Comparison of ENCODE assay signal across 8 mouse cellular contexts in the genomic region with DNA sequence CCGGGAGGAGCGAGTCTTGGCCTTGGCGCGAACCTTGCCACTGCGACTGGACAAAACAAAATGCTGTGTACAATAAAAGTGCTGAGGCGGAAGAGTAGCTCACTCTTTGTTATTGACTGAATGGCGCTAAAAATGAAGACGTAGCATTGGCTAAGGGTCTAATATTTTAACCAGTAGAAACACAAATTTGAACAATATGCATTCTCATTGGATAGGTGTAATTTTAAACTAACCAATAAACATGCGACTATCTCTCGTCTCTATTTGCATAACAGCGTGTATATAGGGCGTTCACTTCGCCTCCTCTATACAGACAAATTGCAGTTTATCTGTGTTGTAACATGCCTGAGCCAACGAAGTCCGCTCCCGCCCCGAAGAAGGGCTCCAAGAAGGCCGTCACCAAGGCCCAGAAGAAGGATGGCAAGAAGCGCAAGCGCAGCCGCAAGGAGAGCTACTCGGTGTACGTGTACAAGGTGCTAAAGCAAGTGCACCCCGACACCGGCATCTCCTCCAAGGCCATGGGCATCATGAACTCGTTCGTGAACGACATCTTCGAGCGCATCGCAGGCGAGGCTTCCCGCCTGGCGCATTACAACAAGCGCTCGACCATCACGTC. TPM values are rescaled to one million over a fixed set of nuclear protein-coding genes. Genes with fewer than 3 reads are reported as not detected.
A peak's percentile ranks its signal among the peaks of the same experiment; 100 is the strongest.
DNase-seq lines count a peak whose midpoint lies in the region; ATAC-seq and TF ChIP-seq lines count a peak whose summit lies in the region.
"Not testable (repeated sequence)": the region's sequence is repeated elsewhere in the genome, so short reads cannot be mapped to it uniquely, and the experiment has no call there.

A gene (plus strand): TSS at position 288 of the 616 bp plus-strand sequence.

- not testable (repeated sequence) for TF ChIP-seq CTCF in G1E (IDR thresholded peaks at IDR 0.05; ENCODE audit: low read depth, low read length)

- not testable (repeated sequence) for H3K27me3 ChIP-seq in G1E (ENCODE audit: insufficient read depth, low read length); forebrain, embryonic 14.5 days (replicated peaks; ENCODE audit: control insufficient read depth, insufficient read depth, low read length); liver, embryonic 15.5 days

- under 1% methylated on average over 35 of the region's 37 CpGs for WGBS in forebrain, embryonic 14.5 days
- under 1% methylated on average over 37 of the region's 37 CpGs for WGBS in large intestine, adult 2 months
- WGBS in liver, embryonic 15.5 days (ENCODE audit: insufficient replicate concordance), result under 1% methylated on average over 37 of the region's 37 CpGs

- peak within 1 kb of the TSS; percentile 66 for H3K9ac ChIP-seq in forebrain, embryonic 14.5 days (ENCODE audit: low read length)
- peak within 1 kb of the TSS; percentile 80 for H3K9ac ChIP-seq in liver, embryonic 15.5 days

- peak within 1 kb of the TSS; percentile 56 for H3K4me2 ChIP-seq in forebrain, embryonic 14.5 days (ENCODE audit: low read length)
- peak within 1 kb of the TSS; percentile 83 for H3K4me2 ChIP-seq in liver, embryonic 15.5 days

- peak within 1 kb of the TSS; percentile 67; the same call in 1 of the 2 replicates for H3K4me3 ChIP-seq in G1E (ENCODE audit: low read depth, low read length)
- peak within 1 kb of the TSS; percentile 32 for H3K4me3 ChIP-seq in forebrain, embryonic 14.5 days (ENCODE audit: low read depth, low read length)
- H3K4me3 ChIP-seq in liver, embryonic 15.5 days (replicated peaks), result peak within 1 kb of the TSS; percentile 60

- intact Hi-C loops in heart, postnatal 25 days (cut with DNase I), result not testable (repeated sequence)

- DNase-seq in G1E (ENCODE audit: low spot score), result peak; percentile 78
- peak; percentile 67 for DNase-seq in cerebellum, adult 11-12 months
- DNase-seq in forebrain, embryonic 14.5 days (ENCODE audit: low spot score), result peak; percentile 99
- peak; percentile 30 for DNase-seq in heart, postnatal 25 days (ENCODE audit: low spot score)
- peak; percentile 84 for DNase-seq in large intestine, adult 2 months (ENCODE audit: low read depth, low spot score)
- peak; percentile 79 for DNase-seq in neural tube, embryonic 10.5 days (ENCODE audit: extremely low spot score, low spot score)
- DNase-seq in telencephalon, adult 2 months (ENCODE audit: low read depth, low spot score), result peak; percentile 95

- H3K27ac ChIP-seq in forebrain, embryonic 14.5 days (ENCODE audit: low read depth, low read length), result peak within 1 kb of the TSS; percentile 88
- peak within 1 kb of the TSS; percentile 95 for H3K27ac ChIP-seq in liver, embryonic 15.5 days (replicated peaks)

- peak; percentile 82 for ATAC-seq in G1E (ENCODE audit: extremely low read depth, insufficient number of reproducible peaks, low FRiP score, poor library complexity, severe bottlenecking)
- ATAC-seq in forebrain, embryonic 14.5 days, result peak; percentile 96
- ATAC-seq in liver, embryonic 15.5 days (ENCODE audit: insufficient read depth), result peak; percentile 90

- H3K36me3 ChIP-seq in G1E (replicated peaks); forebrain, embryonic 14.5 days (ENCODE audit: control insufficient read depth, insufficient read depth, low read length); liver, embryonic 15.5 days (replicated peaks): not testable (repeated sequence)

- not testable (repeated sequence) for H3K9me3 ChIP-seq in G1E (replicated peaks); forebrain, embryonic 14.5 days (replicated peaks; ENCODE audit: control insufficient read depth, low read length); liver, embryonic 15.5 days (replicated peaks)

- H3K4me1 ChIP-seq in G1E (ENCODE audit: insufficient read depth, low read depth, low read length), result peaks cover 23% of the 10 kb centered on the region
- peaks cover 22% of the 10 kb centered on the region for H3K4me1 ChIP-seq in forebrain, embryonic 14.5 days (ENCODE audit: control insufficient read depth, insufficient read depth, low read length)
- H3K4me1 ChIP-seq in liver, embryonic 15.5 days (replicated peaks), result peaks cover 46% of the 10 kb centered on the region

RNA-seq across cellular contexts. Expression of the gene that starts here (rescaled TPM):
- 170 and 209 TPM in 2 replicates for total RNA-seq in G1E (2014; fragmentation: Nextera tagmentation)
- total RNA-seq in G1E (2017), result 309 and 556 TPM in 2 replicates
- 1.2 and 3.4 TPM in 2 replicates for polyA plus RNA-seq in G1E (2012)
- polyA plus RNA-seq in forebrain, embryonic 14.5 days (2014; fragmentation: Nextera tagmentation; extraction: Ambion mirVana), result 2.5 and 3.9 TPM in 2 replicates
- 1 to 10 TPM; 5.5 to 6.1 TPM for total RNA-seq in heart, postnatal 25 days (2021)
- 4.5 and 5.5 TPM in 2 replicates for polyA plus RNA-seq in large intestine, adult 2 months (2012; rRNA removed)
- polyA plus RNA-seq in liver, embryonic 15.5 days (2015; fragmentation: Nextera tagmentation; extraction: Ambion mirVana), result 7.6 and 8.8 TPM in 2 replicates

Comparison
In these comparisons a context has a peak if more than half of its experiments do, and no peak if none do; other contexts are left out.
1. Peak in every context shown above with its lines: DNase-seq, ATAC-seq, H3K4me3 ChIP-seq and H3K27ac ChIP-seq.
2. RNA of the gene that starts here (total RNA-seq): 170 to 556 TPM in G1E; 5.5 to 6.1 TPM in heart, postnatal 25 days; every median in the first group is over 10 times any median in the second.
3. DNase-seq: peak in every context shown above with its lines; median percentile 99 in forebrain, embryonic 14.5 days; 95 in telencephalon, adult 2 months; 84 in large intestine, adult 2 months; 79 in neural tube, embryonic 10.5 days; 78 in G1E; 67 in cerebellum, adult 11-12 months; 30 in heart, postnatal 25 days.